Mouse (Mus musculus): ENCODE data around the gene Hypk.

GRCm38 (mm10) chr2:121507951-121508330 lies 54.9 kb downstream of the Hypk start:
- TF ChIP-seq POLR2A (IDR thresholded peaks at IDR 0.05; ENCODE audit: borderline replicate concordance, extremely low read depth, insufficient read depth, insufficient read length, poor library complexity, severe bottlenecking) (no peak), CTCF (IDR thresholded peaks at IDR 0.05; ENCODE audit: borderline replicate concordance, extremely low read depth, insufficient read depth, insufficient read length) (no peak)

Measured in brain, embryonic 14.5 days (tissue).